Mouse (Mus musculus): ENCODE data around the gene Sumo1. TPM values are rescaled to one million over a fixed set of nuclear protein-coding genes. Genes with fewer than 3 reads are reported as not detected.

The Sumo1 gene
- polyA plus RNA-seq, 1 experiment from 2014 or later = 528 TPM

- ATAC-seq (no peak), DNase-seq (ENCODE audit: low spot score) (no peak)
- H3K4me3 ChIP-seq (ENCODE audit: low read depth, low read length) = no peak overlapping the region
- H3K27me3 ChIP-seq (replicated peaks; ENCODE audit: control insufficient read depth, insufficient read depth, low read length) = no peaks in the 10 kb centered on the region
- no peak overlapping the region for H3K4me2 ChIP-seq (ENCODE audit: low read length)
- no peak overlapping the region for H3K9ac ChIP-seq (ENCODE audit: low read length)
- H3K27ac ChIP-seq (ENCODE audit: low read depth, low read length) = no peak overlapping the region
- H3K9me3 ChIP-seq (replicated peaks; ENCODE audit: control insufficient read depth, low read length) = no peaks in the 10 kb centered on the region; the same call in 1 of the 2 replicates
- 91% methylated on average over 5 of the region's 5 CpGs for WGBS
- H3K4me1 ChIP-seq (ENCODE audit: control insufficient read depth, insufficient read depth, low read length) = no peaks in the 10 kb centered on the region; the same call in 1 of the 2 replicates
- no peaks in the 10 kb centered on the region for H3K36me3 ChIP-seq (ENCODE audit: control insufficient read depth, insufficient read depth, low read length)
Measured at GRCm38 (mm10) chr1:59565804-59566203, 104.8 kb downstream of the Sumo1 start.

GRCm38 (mm10) chr1:59563581-59563980 lies 107.1 kb downstream of the Sumo1 start:
- Histone ChIP-seq H3K9ac (ENCODE audit: low read length) (no peak overlapping the region), H3K4me2 (ENCODE audit: low read length) (no peak overlapping the region), H3K4me3 (ENCODE audit: low read depth, low read length) (no peak overlapping the region), H3K27me3 (replicated peaks; ENCODE audit: control insufficient read depth, insufficient read depth, low read length) (no peaks in the 10 kb centered on the region), H3K27ac (ENCODE audit: low read depth, low read length) (no peak overlapping the region), H3K36me3 (ENCODE audit: control insufficient read depth, insufficient read depth, low read length) (no peaks in the 10 kb centered on the region), H3K4me1 (ENCODE audit: control insufficient read depth, insufficient read depth, low read length) (no peaks in the 10 kb centered on the region; the same call in 1 of the 2 replicates), H3K9me3 (replicated peaks; ENCODE audit: control insufficient read depth, low read length) (no peaks in the 10 kb centered on the region; the same call in 1 of the 2 replicates)
- DNase-seq (ENCODE audit: low spot score) = no peak
- ATAC-seq = no peak
- WGBS = 79% methylated on average over 2 of the region's 2 CpGs

GRCm38 (mm10) chr1:59553708-59554107 lies 116.9 kb downstream of the Sumo1 start:
- 18% methylated on average over 5 of the region's 5 CpGs for WGBS
- H3K4me2 ChIP-seq (ENCODE audit: low read length) = no peak overlapping the region
- H3K27me3 ChIP-seq (replicated peaks; ENCODE audit: control insufficient read depth, insufficient read depth, low read length) = no peaks in the 10 kb centered on the region
- no peaks in the 10 kb centered on the region for H3K36me3 ChIP-seq (ENCODE audit: control insufficient read depth, insufficient read depth, low read length)
- DNase-seq (ENCODE audit: low spot score) (peak; percentile 67), ATAC-seq (peak; percentile 88)
- no peak overlapping the region for H3K9ac ChIP-seq (ENCODE audit: low read length)
- H3K27ac ChIP-seq (ENCODE audit: low read depth, low read length) = no peak overlapping the region
- no peak overlapping the region for H3K4me3 ChIP-seq (ENCODE audit: low read depth, low read length)
- H3K4me1 ChIP-seq (ENCODE audit: control insufficient read depth, insufficient read depth, low read length) = peaks cover 8% of the 10 kb centered on the region
- no peaks in the 10 kb centered on the region for H3K9me3 ChIP-seq (replicated peaks; ENCODE audit: control insufficient read depth, low read length)

GRCm38 (mm10) chr1:59550996-59551395 lies 119.6 kb downstream of the Sumo1 start:
- no peak overlapping the region for H3K27ac ChIP-seq (ENCODE audit: low read depth, low read length)
- no peaks in the 10 kb centered on the region for H3K36me3 ChIP-seq (ENCODE audit: control insufficient read depth, insufficient read depth, low read length)
- DNase-seq (ENCODE audit: low spot score) (no peak), ATAC-seq (no peak)
- H3K9ac ChIP-seq (ENCODE audit: low read length) = no peak overlapping the region
- H3K27me3 ChIP-seq (replicated peaks; ENCODE audit: control insufficient read depth, insufficient read depth, low read length) = no peaks in the 10 kb centered on the region
- no peak overlapping the region for H3K4me2 ChIP-seq (ENCODE audit: low read length)
- H3K4me3 ChIP-seq (ENCODE audit: low read depth, low read length) = no peak overlapping the region
- H3K9me3 ChIP-seq (replicated peaks; ENCODE audit: control insufficient read depth, low read length) = no peaks in the 10 kb centered on the region
- WGBS = 60% methylated on average over 11 of the region's 11 CpGs
- H3K4me1 ChIP-seq (ENCODE audit: control insufficient read depth, insufficient read depth, low read length) = peaks cover 8% of the 10 kb centered on the region

GRCm38 (mm10) chr1:59550227-59550626 lies 120.4 kb downstream of the Sumo1 start:
- no peaks in the 10 kb centered on the region for H3K36me3 ChIP-seq (ENCODE audit: control insufficient read depth, insufficient read depth, low read length)
- H3K27ac ChIP-seq (ENCODE audit: low read depth, low read length) = no peak overlapping the region
- no peak overlapping the region for H3K4me2 ChIP-seq (ENCODE audit: low read length)
- DNase-seq (ENCODE audit: low spot score) = no peak
- no peak overlapping the region for H3K4me3 ChIP-seq (ENCODE audit: low read depth, low read length)
- no peaks in the 10 kb centered on the region for H3K9me3 ChIP-seq (replicated peaks; ENCODE audit: control insufficient read depth, low read length)
- peaks cover 8% of the 10 kb centered on the region for H3K4me1 ChIP-seq (ENCODE audit: control insufficient read depth, insufficient read depth, low read length)
- WGBS = 76% methylated on average over 6 of the region's 6 CpGs
- H3K27me3 ChIP-seq (replicated peaks; ENCODE audit: control insufficient read depth, insufficient read depth, low read length) = no peaks in the 10 kb centered on the region
- H3K9ac ChIP-seq (ENCODE audit: low read length) = no peak overlapping the region
- no peak for ATAC-seq

GRCm38 (mm10) chr1:59549036-59549675 lies 121.5 kb downstream of the Sumo1 start:
- Histone ChIP-seq H3K27me3 (replicated peaks; ENCODE audit: control insufficient read depth, insufficient read depth, low read length) (no peaks in the 10 kb centered on the region), H3K4me2 (ENCODE audit: low read length) (no peak overlapping the region), H3K9me3 (replicated peaks; ENCODE audit: control insufficient read depth, low read length) (no peaks in the 10 kb centered on the region), H3K27ac (ENCODE audit: low read depth, low read length) (no peak overlapping the region), H3K36me3 (ENCODE audit: control insufficient read depth, insufficient read depth, low read length) (no peaks in the 10 kb centered on the region), H3K4me1 (ENCODE audit: control insufficient read depth, insufficient read depth, low read length) (peaks cover 8% of the 10 kb centered on the region), H3K4me3 (ENCODE audit: low read depth, low read length) (no peak overlapping the region), H3K9ac (ENCODE audit: low read length) (no peak overlapping the region)
- ATAC-seq (no peak), DNase-seq (ENCODE audit: low spot score) (no peak)
- 64% methylated on average over 7 of the region's 7 CpGs for whole genome bisulfite sequencing

- Histone ChIP-seq H3K4me3 (ENCODE audit: low read depth, low read length) (no peak overlapping the region), H3K9ac (ENCODE audit: low read length) (no peak overlapping the region), H3K9me3 (replicated peaks; ENCODE audit: control insufficient read depth, low read length) (no peaks in the 10 kb centered on the region), H3K36me3 (ENCODE audit: control insufficient read depth, insufficient read depth, low read length) (no peaks in the 10 kb centered on the region), H3K4me2 (ENCODE audit: low read length) (no peak overlapping the region), H3K27ac (ENCODE audit: low read depth, low read length) (no peak overlapping the region), H3K27me3 (replicated peaks; ENCODE audit: control insufficient read depth, insufficient read depth, low read length) (no peaks in the 10 kb centered on the region), H3K4me1 (ENCODE audit: control insufficient read depth, insufficient read depth, low read length) (peaks cover 5% of the 10 kb centered on the region)
- no peak for DNase-seq (ENCODE audit: low spot score)
- 84% methylated on average over 5 of the region's 5 CpGs for WGBS
- no peak for ATAC-seq
Measured at GRCm38 (mm10) chr1:59548486-59548885, 122.1 kb downstream of the Sumo1 start.

GRCm38 (mm10) chr1:59543911-59544310 lies 126.7 kb downstream of the Sumo1 start:
- WGBS = 85% methylated on average over 8 of the region's 8 CpGs
- Histone ChIP-seq H3K4me2 (ENCODE audit: low read length) (no peak overlapping the region), H3K36me3 (ENCODE audit: control insufficient read depth, insufficient read depth, low read length) (no peaks in the 10 kb centered on the region), H3K27ac (ENCODE audit: low read depth, low read length) (no peak overlapping the region), H3K4me3 (ENCODE audit: low read depth, low read length) (no peak overlapping the region), H3K4me1 (ENCODE audit: control insufficient read depth, insufficient read depth, low read length) (0 out of 2 replicates have a peak, but pooled peaks cover 2% of the 10 kb centered on the region), H3K9me3 (replicated peaks; ENCODE audit: control insufficient read depth, low read length) (no peaks in the 10 kb centered on the region), H3K27me3 (replicated peaks; ENCODE audit: control insufficient read depth, insufficient read depth, low read length) (no peaks in the 10 kb centered on the region), H3K9ac (ENCODE audit: low read length) (no peak overlapping the region)
- ATAC-seq = no peak
- no peak for DNase-seq (ENCODE audit: low spot score)

GRCm38 (mm10) chr1:59542231-59542630 lies 128.4 kb downstream of the Sumo1 start:
- Histone ChIP-seq H3K9me3 (replicated peaks; ENCODE audit: control insufficient read depth, low read length) (no peaks in the 10 kb centered on the region), H3K4me2 (ENCODE audit: low read length) (no peak overlapping the region), H3K27me3 (replicated peaks; ENCODE audit: control insufficient read depth, insufficient read depth, low read length) (no peaks in the 10 kb centered on the region), H3K36me3 (ENCODE audit: control insufficient read depth, insufficient read depth, low read length) (no peaks in the 10 kb centered on the region), H3K4me3 (ENCODE audit: low read depth, low read length) (no peak overlapping the region), H3K27ac (ENCODE audit: low read depth, low read length) (no peak overlapping the region), H3K9ac (ENCODE audit: low read length) (no peak overlapping the region), H3K4me1 (ENCODE audit: control insufficient read depth, insufficient read depth, low read length) (no peaks in the 10 kb centered on the region)
- no peak for ATAC-seq
- DNase-seq (ENCODE audit: low spot score) = no peak
- WGBS = 73% methylated on average over 6 of the region's 6 CpGs
